Mouse (Mus musculus): ENCODE measurements around the gene Plekho1. TPM values are rescaled to one million over a fixed set of nuclear protein-coding genes. Genes with fewer than 3 reads are reported as not detected.

Gene Plekho1
- polyA plus RNA-seq, 1 experiment from 2014 or later, result 46.1 TPM

- Histone ChIP-seq H3K4me1 (ENCODE audit: control insufficient read depth, insufficient read depth, low read length) (no peaks in the 10 kb centered on the region), H3K4me3 (ENCODE audit: low read depth, low read length) (no peak overlapping the region), H3K27me3 (ENCODE audit: control insufficient read depth, insufficient read depth, low read depth, low read length) (no peaks in the 10 kb centered on the region), H3K9me3 (replicated peaks; ENCODE audit: control insufficient read depth, low read length, poor library complexity, severe bottlenecking) (no peaks in the 10 kb centered on the region), H3K4me2 (ENCODE audit: low read length) (no peak overlapping the region), H3K36me3 (ENCODE audit: control insufficient read depth, insufficient read depth, low read length) (peaks cover 5% of the 10 kb centered on the region), H3K9ac (ENCODE audit: low read depth, low read length) (no peak overlapping the region), H3K27ac (ENCODE audit: low read length) (no peak overlapping the region)
- no peak for ATAC-seq
- 80% methylated on average over 4 of the region's 4 CpGs for WGBS
These were observed 37.2 kb upstream of the Plekho1 start for GRCm38 (mm10) chr3:96033046-96033445.

GRCm38 (mm10) chr3:96032652-96033017 is 36.8 kb upstream of the Plekho1 start:
- ATAC-seq, result no peak
- Histone ChIP-seq H3K4me3 (ENCODE audit: low read depth, low read length) (no peak overlapping the region), H3K9ac (ENCODE audit: low read depth, low read length) (no peak overlapping the region), H3K4me1 (ENCODE audit: control insufficient read depth, insufficient read depth, low read length) (no peaks in the 10 kb centered on the region), H3K27me3 (ENCODE audit: control insufficient read depth, insufficient read depth, low read depth, low read length) (no peaks in the 10 kb centered on the region), H3K36me3 (ENCODE audit: control insufficient read depth, insufficient read depth, low read length) (peaks cover 5% of the 10 kb centered on the region), H3K27ac (ENCODE audit: low read length) (no peak overlapping the region), H3K9me3 (replicated peaks; ENCODE audit: control insufficient read depth, low read length, poor library complexity, severe bottlenecking) (no peaks in the 10 kb centered on the region), H3K4me2 (ENCODE audit: low read length) (no peak overlapping the region)
- 95% methylated on average over 6 of the region's 6 CpGs for WGBS

- H3K9me3 ChIP-seq (replicated peaks; ENCODE audit: control insufficient read depth, low read length, poor library complexity, severe bottlenecking), result no peaks in the 10 kb centered on the region
- no peak overlapping the region for H3K4me3 ChIP-seq (ENCODE audit: low read depth, low read length)
- WGBS, result 91% methylated on average over 6 of the region's 6 CpGs
- H3K4me2 ChIP-seq (ENCODE audit: low read length), result no peak overlapping the region
- no peaks in the 10 kb centered on the region for H3K4me1 ChIP-seq (ENCODE audit: control insufficient read depth, insufficient read depth, low read length)
- no peak overlapping the region for H3K9ac ChIP-seq (ENCODE audit: low read depth, low read length)
- no peak overlapping the region for H3K27ac ChIP-seq (ENCODE audit: low read length)
- no peaks in the 10 kb centered on the region for H3K27me3 ChIP-seq (ENCODE audit: control insufficient read depth, insufficient read depth, low read depth, low read length)
- peaks cover 5% of the 10 kb centered on the region for H3K36me3 ChIP-seq (ENCODE audit: control insufficient read depth, insufficient read depth, low read length)
- ATAC-seq, result no peak
These were observed 36.3 kb upstream of the Plekho1 start for GRCm38 (mm10) chr3:96031991-96032651.

- Histone ChIP-seq H3K9me3 (replicated peaks; ENCODE audit: control insufficient read depth, low read length, poor library complexity, severe bottlenecking) (no peaks in the 10 kb centered on the region), H3K4me2 (ENCODE audit: low read length) (no peak overlapping the region), H3K27ac (ENCODE audit: low read length) (no peak overlapping the region), H3K9ac (ENCODE audit: low read depth, low read length) (no peak overlapping the region), H3K27me3 (ENCODE audit: control insufficient read depth, insufficient read depth, low read depth, low read length) (no peaks in the 10 kb centered on the region), H3K4me1 (ENCODE audit: control insufficient read depth, insufficient read depth, low read length) (no peaks in the 10 kb centered on the region), H3K36me3 (ENCODE audit: control insufficient read depth, insufficient read depth, low read length) (peaks cover 8% of the 10 kb centered on the region), H3K4me3 (ENCODE audit: low read depth, low read length) (no peak overlapping the region)
- WGBS, result 95% methylated on average over 11 of the region's 11 CpGs
- ATAC-seq, result no peak
These were observed 34.0 kb upstream of the Plekho1 start for GRCm38 (mm10) chr3:96029766-96030165.

- 86% methylated on average over 3 of the region's 3 CpGs for WGBS
These were observed 33.5 kb upstream of the Plekho1 start for GRCm38 (mm10) chr3:96029336-96029735.

GRCm38 (mm10) chr3:96027875-96028274 is 32.1 kb upstream of the Plekho1 start:
- H3K9me3 ChIP-seq (replicated peaks; ENCODE audit: control insufficient read depth, low read length, poor library complexity, severe bottlenecking), result no peaks in the 10 kb centered on the region
- H3K9ac ChIP-seq (ENCODE audit: low read depth, low read length), result no peak overlapping the region
- no peak overlapping the region for H3K4me3 ChIP-seq (ENCODE audit: low read depth, low read length)
- H3K4me2 ChIP-seq (ENCODE audit: low read length), result no peak overlapping the region
- no peaks in the 10 kb centered on the region for H3K4me1 ChIP-seq (ENCODE audit: control insufficient read depth, insufficient read depth, low read length)
- no peak overlapping the region for H3K27ac ChIP-seq (ENCODE audit: low read length)
- no peaks in the 10 kb centered on the region for H3K27me3 ChIP-seq (ENCODE audit: control insufficient read depth, insufficient read depth, low read depth, low read length)
- H3K36me3 ChIP-seq (ENCODE audit: control insufficient read depth, insufficient read depth, low read length), result peaks cover 5% of the 10 kb centered on the region; the same call in 1 of the 2 replicates
- ATAC-seq, result no peak
- 100% methylated on average over 1 of the region's 1 CpGs for WGBS

More at GRCm38 (mm10) chr3:96029336-96029735, 33.5 kb upstream of the Plekho1 start:
- Histone ChIP-seq H3K4me1 (ENCODE audit: control insufficient read depth, insufficient read depth, low read length) (no peaks in the 10 kb centered on the region), H3K4me3 (ENCODE audit: low read depth, low read length) (no peak overlapping the region), H3K9me3 (replicated peaks; ENCODE audit: control insufficient read depth, low read length, poor library complexity, severe bottlenecking) (no peaks in the 10 kb centered on the region), H3K36me3 (ENCODE audit: control insufficient read depth, insufficient read depth, low read length) (peaks cover 9% of the 10 kb centered on the region), H3K27me3 (ENCODE audit: control insufficient read depth, insufficient read depth, low read depth, low read length) (no peaks in the 10 kb centered on the region), H3K9ac (ENCODE audit: low read depth, low read length) (no peak overlapping the region), H3K27ac (ENCODE audit: low read length) (no peak overlapping the region), H3K4me2 (ENCODE audit: low read length) (no peak overlapping the region)
- no peak for ATAC-seq

- H3K27me3 ChIP-seq (ENCODE audit: control insufficient read depth, insufficient read depth, low read depth, low read length), result no peaks in the 10 kb centered on the region
- H3K36me3 ChIP-seq (ENCODE audit: control insufficient read depth, insufficient read depth, low read length), result 0 out of 2 replicates have a peak, but pooled peaks cover 5% of the 10 kb centered on the region
- H3K4me3 ChIP-seq (ENCODE audit: low read depth, low read length), result no peak overlapping the region
- no peaks in the 10 kb centered on the region for H3K4me1 ChIP-seq (ENCODE audit: control insufficient read depth, insufficient read depth, low read length)
- H3K9me3 ChIP-seq (replicated peaks; ENCODE audit: control insufficient read depth, low read length, poor library complexity, severe bottlenecking), result no peaks in the 10 kb centered on the region
- H3K4me2 ChIP-seq (ENCODE audit: low read length), result no peak overlapping the region
- no peak overlapping the region for H3K27ac ChIP-seq (ENCODE audit: low read length)
- H3K9ac ChIP-seq (ENCODE audit: low read depth, low read length), result no peak overlapping the region
- WGBS, result 90% methylated on average over 1 of the region's 1 CpGs
- no peak for ATAC-seq
These were observed 31.3 kb upstream of the Plekho1 start for GRCm38 (mm10) chr3:96027145-96027544.

GRCm38 (mm10) chr3:96021421-96022128 is 25.8 kb upstream of the Plekho1 start:
- no peaks in the 10 kb centered on the region for H3K27me3 ChIP-seq (ENCODE audit: control insufficient read depth, insufficient read depth, low read depth, low read length)
- H3K4me2 ChIP-seq (ENCODE audit: low read length), result no peak overlapping the region
- H3K27ac ChIP-seq (ENCODE audit: low read length), result no peak overlapping the region
- no peak overlapping the region for H3K4me3 ChIP-seq (ENCODE audit: low read depth, low read length)
- no peaks in the 10 kb centered on the region for H3K4me1 ChIP-seq (ENCODE audit: control insufficient read depth, insufficient read depth, low read length)
- no peak overlapping the region for H3K9ac ChIP-seq (ENCODE audit: low read depth, low read length)
- H3K36me3 ChIP-seq (ENCODE audit: control insufficient read depth, insufficient read depth, low read length), result 0 out of 2 replicates have a peak, but pooled peaks cover 5% of the 10 kb centered on the region
- H3K9me3 ChIP-seq (replicated peaks; ENCODE audit: control insufficient read depth, low read length, poor library complexity, severe bottlenecking), result no peaks in the 10 kb centered on the region
- no peak for ATAC-seq
- WGBS, result 80% methylated on average over 5 of the region's 5 CpGs

GRCm38 (mm10) chr3:96020735-96021134 is 24.9 kb upstream of the Plekho1 start:
- ATAC-seq, result no peak
- no peaks in the 10 kb centered on the region for H3K4me1 ChIP-seq (ENCODE audit: control insufficient read depth, insufficient read depth, low read length)
- H3K9ac ChIP-seq (ENCODE audit: low read depth, low read length), result no peak overlapping the region
- no peaks in the 10 kb centered on the region for H3K27me3 ChIP-seq (ENCODE audit: control insufficient read depth, insufficient read depth, low read depth, low read length)
- H3K4me3 ChIP-seq (ENCODE audit: low read depth, low read length), result no peak overlapping the region
- WGBS, result 92% methylated on average over 1 of the region's 1 CpGs
- H3K36me3 ChIP-seq (ENCODE audit: control insufficient read depth, insufficient read depth, low read length), result 0 out of 2 replicates have a peak, but pooled peaks cover 5% of the 10 kb centered on the region
- H3K4me2 ChIP-seq (ENCODE audit: low read length), result no peak overlapping the region
- no peak overlapping the region for H3K27ac ChIP-seq (ENCODE audit: low read length)
- H3K9me3 ChIP-seq (replicated peaks; ENCODE audit: control insufficient read depth, low read length, poor library complexity, severe bottlenecking), result no peaks in the 10 kb centered on the region
